8 mouse cellular contexts compared by ENCODE assay signal in the genomic region with DNA sequence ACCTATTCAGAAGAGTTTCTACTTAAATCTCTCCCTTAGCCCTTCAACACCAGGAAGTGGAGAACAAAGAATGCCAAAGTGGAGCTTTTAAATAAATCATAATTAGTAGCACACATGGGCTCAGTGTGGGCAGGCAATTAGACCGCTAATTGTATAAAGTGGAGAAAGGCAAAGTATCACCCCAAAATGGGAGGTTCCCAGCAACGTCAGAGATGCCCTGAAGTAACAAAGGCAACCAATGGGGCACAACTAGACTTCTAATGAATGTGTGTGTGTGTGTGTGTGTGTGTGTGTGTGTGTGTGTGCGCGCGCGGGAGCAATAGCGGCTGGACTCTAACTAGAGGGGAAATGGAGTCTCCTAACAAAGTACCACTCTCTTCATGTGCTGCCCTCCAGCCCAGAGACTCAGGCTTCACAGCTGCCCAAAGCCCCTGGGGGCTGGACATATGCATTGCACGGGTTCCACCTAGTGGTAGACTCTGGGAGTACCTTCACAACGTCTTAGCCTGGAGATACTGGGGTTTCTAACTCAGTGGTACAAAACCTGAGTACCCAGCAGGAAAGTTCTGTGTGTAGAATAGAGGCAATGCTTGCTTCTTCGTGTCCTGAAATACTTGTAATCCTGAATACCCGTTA.
DNase-seq lines count a peak whose midpoint lies in the region; ATAC-seq and TF ChIP-seq lines count a peak whose summit lies in the region.

No protein-coding gene starts in this region.

- peak; percentile 61 for DNase-seq in 3T3-L1 (ENCODE audit: low read depth, low spot score)
- peak; percentile 37 for DNase-seq in adrenal gland, adult 2 months
- peak; percentile 85 for DNase-seq in embryo, embryonic 9.5 days (ENCODE audit: extremely low spot score)
- DNase-seq in heart, adult 8-10 months (ENCODE audit: low spot score) = peak; percentile 14
- DNase-seq in kidney, postnatal 0 days (ENCODE audit: low spot score) = peak; percentile 88
- no peak for DNase-seq in natural killer cell, adult 2 months (ENCODE audit: low spot score in 2 of 2)

- H3K9ac ChIP-seq in kidney, postnatal 0 days (ENCODE audit: low read depth, low read length) = no peak overlapping the region
- no peak overlapping the region for H3K9ac ChIP-seq in limb, embryonic 15.5 days

- H3K36me3 ChIP-seq in kidney, postnatal 0 days (ENCODE audit: insufficient read depth, low read length) = no peaks in the 10 kb centered on the region
- no peaks in the 10 kb centered on the region for H3K36me3 ChIP-seq in limb, embryonic 15.5 days

- H3K27ac ChIP-seq in kidney, postnatal 0 days = no peak overlapping the region
- H3K27ac ChIP-seq in limb, embryonic 15.5 days = no peak overlapping the region
- no peak overlapping the region for H3K27ac ChIP-seq in olfactory bulb, adult 2 months (ENCODE audit: insufficient read depth, low read depth, low read length)

- no peaks in the 10 kb centered on the region for H3K27me3 ChIP-seq in kidney, postnatal 0 days (ENCODE audit: insufficient read depth, low read length)
- H3K27me3 ChIP-seq in limb, embryonic 15.5 days = no peaks in the 10 kb centered on the region

- no peak for TF ChIP-seq POLR2A in olfactory bulb, adult 2 months (IDR thresholded peaks at IDR 0.05; ENCODE audit: insufficient read depth, low read depth, low read length)

- H3K4me3 ChIP-seq in kidney, postnatal 0 days (replicated peaks; ENCODE audit: low read depth, low read length) = no peak overlapping the region
- no peak overlapping the region for H3K4me3 ChIP-seq in limb, embryonic 15.5 days
- H3K4me3 ChIP-seq in olfactory bulb, adult 2 months (ENCODE audit: insufficient read depth, low read depth, low read length) = no peak overlapping the region

- H3K4me1 ChIP-seq in kidney, postnatal 0 days (replicated peaks; ENCODE audit: insufficient read depth, low read length) = no peaks in the 10 kb centered on the region
- no peaks in the 10 kb centered on the region; the same call in 1 of the 2 replicates for H3K4me1 ChIP-seq in limb, embryonic 15.5 days
- H3K4me1 ChIP-seq in olfactory bulb, adult 2 months (ENCODE audit: control insufficient read depth, insufficient read depth, low read length) = 0 out of 2 replicates have a peak, but pooled peaks cover 2% of the 10 kb centered on the region

- H3K4me2 ChIP-seq in kidney, postnatal 0 days (ENCODE audit: low read length) = no peak overlapping the region
- 0 out of 2 replicates have a peak overlapping the region, but pooled peaks have one; percentile 17 for H3K4me2 ChIP-seq in limb, embryonic 15.5 days

- H3K9me3 ChIP-seq in kidney, postnatal 0 days (replicated peaks; ENCODE audit: low read length) = no peaks in the 10 kb centered on the region
- H3K9me3 ChIP-seq in limb, embryonic 15.5 days = no peaks in the 10 kb centered on the region

- WGBS in kidney, postnatal 0 days = 12% methylated on average over 11 of the region's 11 CpGs
- 16% methylated on average over 11 of the region's 11 CpGs for WGBS in limb, embryonic 15.5 days
- WGBS in olfactory bulb, adult 2 months = 2% methylated on average over 11 of the region's 11 CpGs

- TF ChIP-seq CTCF in kidney, postnatal 0 days (IDR thresholded peaks at IDR 0.05; ENCODE audit: low read depth) = peak; percentile 91
- peak; percentile 67 for TF ChIP-seq CTCF in olfactory bulb, adult 2 months (IDR thresholded peaks at IDR 0.05; ENCODE audit: insufficient read depth, low read depth, low read length)

- peak; percentile 46 for ATAC-seq in kidney, postnatal 0 days (replicated peaks; ENCODE audit: low FRiP score, low read depth)
- ATAC-seq in limb, embryonic 15.5 days (ENCODE audit: insufficient number of reproducible peaks, low FRiP score, low TSS enrichment, low read depth) = 0 out of 2 replicates have a peak, but pooled peaks have one; percentile 35

Comparison
In these comparisons a context has a peak if more than half of its experiments do, and no peak if none do; other contexts are left out.
1. DNase-seq: peak in 3T3-L1 (single experiment), adrenal gland, adult 2 months (single experiment), embryo, embryonic 9.5 days (single experiment), heart, adult 8-10 months (single experiment) and kidney, postnatal 0 days (single experiment); none in natural killer cell, adult 2 months (0 of 2).